Mouse (Mus musculus) urinary bladder, adult 18-20 months (tissue): Measurements from ENCODE around the gene Srcin1.
A peak's percentile ranks its signal among the peaks of the same experiment; 100 is the strongest.

Experiments
- DNase-seq, 2 experiments: peaks; one replicate each; pipeline ENCODE4 v3.0.0; 2022; ENCODE audit warnings: low spot score in 2 of 2, mixed read lengths in 2 of 2

Gene Srcin1

DNA sequence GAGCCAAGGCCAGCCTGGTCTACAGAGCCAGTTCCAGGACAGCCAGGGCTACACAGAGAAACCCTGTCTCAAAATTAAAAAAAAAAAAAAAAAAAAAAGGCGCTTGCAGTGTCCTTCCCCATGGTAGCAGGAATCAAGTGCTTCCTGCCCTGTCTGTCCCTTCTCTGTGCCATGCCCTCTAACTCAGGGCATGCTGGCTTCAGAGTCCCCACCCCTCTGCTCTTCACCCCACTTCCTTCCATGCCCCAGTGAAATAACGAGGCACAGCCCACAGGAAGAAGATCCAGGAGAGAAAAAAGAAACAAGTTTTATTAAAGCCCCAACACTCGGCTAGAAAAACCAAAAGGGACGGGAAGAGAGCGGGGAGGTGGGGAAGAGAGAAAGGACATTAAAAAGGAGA lies 66.9 kb downstream of the Srcin1 start:
- DNase-seq = no peak

GRCm38 (mm10) chr11:97508198-97508597 lies 67.8 kb downstream of the Srcin1 start:
- DNase-seq = no peak

DNA sequence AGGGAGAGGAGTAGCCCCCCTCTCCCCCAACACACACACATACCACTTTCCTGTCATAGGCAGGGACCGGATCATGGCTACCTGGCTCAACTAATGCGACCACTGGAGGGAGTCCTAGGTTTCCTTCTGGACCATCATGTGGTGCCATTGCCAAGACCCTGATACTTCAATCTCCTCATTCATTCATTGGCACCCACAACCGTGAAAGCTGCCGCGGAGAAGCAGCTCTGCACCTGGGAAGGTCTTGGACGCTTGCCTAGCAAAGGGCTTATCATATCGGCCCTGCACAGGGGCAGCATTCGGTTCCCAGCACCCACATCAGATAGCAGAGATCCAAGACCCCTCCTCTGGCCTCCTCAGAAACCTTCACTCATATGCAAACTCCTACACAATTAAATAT lies 69.7 kb downstream of the Srcin1 start:
- DNase-seq = no peak

GRCm38 (mm10) chr11:97505784-97506183 lies 70.2 kb downstream of the Srcin1 start:
- no peak for DNase-seq

DNA sequence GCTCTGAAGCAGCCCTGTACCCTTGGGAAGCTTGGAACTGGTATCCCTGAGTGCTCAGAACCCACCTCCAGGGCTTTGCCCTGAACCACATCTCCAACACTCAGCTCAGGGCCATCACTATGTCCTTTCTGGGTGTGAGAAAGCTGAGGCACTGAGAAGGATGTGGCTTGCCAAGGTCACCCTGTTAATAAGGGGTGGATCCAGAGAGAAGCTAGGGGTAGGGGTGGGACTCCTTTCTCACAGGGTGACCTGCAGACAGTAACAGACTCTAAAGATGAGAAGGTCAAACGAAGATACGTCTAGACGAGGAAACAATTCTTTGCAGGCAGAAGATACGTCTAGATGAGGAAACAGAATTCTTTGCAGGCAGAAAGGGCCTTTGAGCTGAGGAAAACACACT lies 73.1 kb downstream of the Srcin1 start:
- DNase-seq = no peak

DNA sequence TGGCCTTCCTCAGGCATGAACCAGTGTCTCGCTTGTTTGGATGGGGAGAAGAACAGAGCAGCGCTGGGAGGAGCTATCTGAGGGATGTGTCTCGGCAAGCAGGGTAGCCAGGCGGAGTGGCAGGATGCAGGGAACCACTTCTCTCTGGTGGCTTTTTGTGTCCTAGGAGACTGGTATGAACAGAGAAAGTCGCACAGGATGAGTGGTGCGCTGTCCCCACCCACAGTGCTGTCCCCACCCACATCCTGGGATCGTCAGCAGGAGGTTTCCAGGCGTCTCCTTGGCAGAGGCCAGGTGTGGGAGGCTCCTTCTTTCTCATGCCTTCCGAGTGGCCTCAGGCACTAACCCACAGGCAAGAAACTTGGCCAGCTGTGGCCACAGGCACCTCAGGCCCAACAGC lies 73.6 kb downstream of the Srcin1 start:
- DNase-seq = no peak

DNA sequence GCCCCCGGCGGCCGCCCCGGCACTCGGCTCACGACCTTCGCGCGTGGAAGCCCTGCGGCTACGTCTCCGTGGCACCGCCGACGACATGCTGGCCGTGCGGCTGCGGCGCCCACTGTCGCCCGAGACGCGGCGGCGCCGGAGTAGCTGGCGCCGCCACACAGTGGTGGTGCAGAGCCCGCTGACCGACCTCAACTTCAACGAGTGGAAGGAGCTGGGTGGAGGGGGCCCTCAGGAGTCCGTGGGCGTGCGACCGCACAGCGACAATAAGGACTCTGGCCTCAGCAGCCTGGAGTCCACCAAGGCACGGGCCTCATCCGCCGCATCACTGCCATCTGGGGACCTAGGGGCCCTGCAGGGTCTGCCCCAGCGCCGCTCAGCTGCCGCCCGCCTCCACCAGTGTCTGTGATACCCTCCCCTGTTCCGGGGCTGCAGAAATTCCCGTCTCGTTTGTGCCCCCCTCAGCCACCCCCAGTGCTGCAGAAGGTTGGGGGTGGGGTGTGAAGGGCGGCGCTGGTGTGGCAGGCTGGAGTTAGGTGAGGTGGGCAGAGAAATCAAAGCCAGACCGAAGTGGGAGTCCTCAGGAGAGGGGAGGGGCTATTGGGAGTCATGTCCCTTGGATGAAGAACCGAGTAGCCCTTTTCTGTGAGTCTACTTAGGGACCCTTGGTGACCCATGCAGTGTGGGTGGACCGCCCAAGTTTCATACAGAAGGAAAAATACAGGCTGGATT lies 75.1 kb downstream of the Srcin1 start:
- DNase-seq = no peak

DNA sequence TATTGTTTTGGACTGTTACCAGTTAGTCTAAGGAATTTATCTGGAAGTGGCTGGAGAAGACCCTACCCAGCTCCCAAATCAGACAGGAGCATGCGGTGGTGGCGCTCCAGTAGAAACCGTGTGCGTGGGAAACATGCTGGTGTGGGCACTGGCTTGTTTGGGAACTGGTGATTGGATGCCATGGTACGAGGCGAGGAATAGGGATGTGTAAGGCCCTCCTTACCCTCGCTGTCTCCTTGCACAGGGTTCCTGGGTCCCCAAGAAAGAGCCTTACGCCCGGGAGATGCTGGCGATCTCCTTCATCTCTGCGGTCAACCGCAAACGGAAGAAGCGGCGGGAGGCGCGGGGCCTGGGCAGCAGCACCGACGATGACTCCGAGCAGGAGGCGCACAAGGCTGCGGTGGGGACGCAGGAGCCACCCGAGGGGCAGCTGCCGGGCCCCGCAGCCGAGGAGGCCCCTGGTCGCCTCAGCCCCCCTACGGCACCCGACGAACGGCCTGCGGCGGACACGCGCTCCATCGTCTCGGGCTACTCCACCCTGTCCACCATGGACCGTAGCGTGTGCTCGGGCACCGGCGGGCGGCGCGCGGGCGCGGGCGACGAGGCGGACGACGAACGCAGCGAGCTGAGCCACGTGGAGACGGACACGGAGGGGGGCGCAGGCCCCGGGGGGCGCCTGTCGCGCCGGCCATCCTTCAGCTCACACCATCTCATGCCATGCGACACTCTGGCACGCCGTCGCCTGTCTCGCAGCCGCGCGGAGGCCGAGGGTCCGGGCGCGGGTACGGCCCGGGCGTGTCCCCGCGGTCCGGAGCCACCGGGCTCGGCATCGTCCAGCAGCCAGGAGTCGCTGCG lies 75.9 kb downstream of the Srcin1 start, which contains the start of gene 4933428G20Rik:
TSS of gene 4933428G20Rik (minus strand) at position 476 of the 855 bp plus-strand sequence.
- no peak for DNase-seq

- no peak for DNase-seq
Observed at GRCm38 (mm10) chr11:97497543-97497942, 78.4 kb downstream of the Srcin1 start.

DNA sequence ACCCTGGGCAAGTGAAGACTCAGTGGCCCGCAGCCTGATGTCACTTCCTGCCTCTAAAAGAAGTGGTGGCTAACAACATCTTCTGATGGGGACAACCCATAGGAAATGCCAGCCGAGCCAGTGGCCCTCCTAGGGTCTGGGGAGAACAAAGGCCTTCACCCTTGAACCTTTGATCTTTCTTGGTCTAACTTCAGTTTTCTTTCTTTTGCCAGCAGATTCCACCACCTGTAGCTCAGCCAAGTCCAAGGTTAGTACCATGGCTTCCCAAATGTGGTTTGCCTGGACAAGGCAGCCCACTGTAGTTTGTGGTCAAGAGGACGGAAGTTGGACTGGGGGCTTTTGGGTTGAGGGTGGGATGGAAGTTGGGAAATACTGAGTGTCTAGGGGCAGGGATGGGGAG lies 83.2 kb downstream of the Srcin1 start:
- no peak for DNase-seq

- no peak for DNase-seq
Observed at GRCm38 (mm10) chr11:97491640-97492039, 84.3 kb downstream of the Srcin1 start.

DNA sequence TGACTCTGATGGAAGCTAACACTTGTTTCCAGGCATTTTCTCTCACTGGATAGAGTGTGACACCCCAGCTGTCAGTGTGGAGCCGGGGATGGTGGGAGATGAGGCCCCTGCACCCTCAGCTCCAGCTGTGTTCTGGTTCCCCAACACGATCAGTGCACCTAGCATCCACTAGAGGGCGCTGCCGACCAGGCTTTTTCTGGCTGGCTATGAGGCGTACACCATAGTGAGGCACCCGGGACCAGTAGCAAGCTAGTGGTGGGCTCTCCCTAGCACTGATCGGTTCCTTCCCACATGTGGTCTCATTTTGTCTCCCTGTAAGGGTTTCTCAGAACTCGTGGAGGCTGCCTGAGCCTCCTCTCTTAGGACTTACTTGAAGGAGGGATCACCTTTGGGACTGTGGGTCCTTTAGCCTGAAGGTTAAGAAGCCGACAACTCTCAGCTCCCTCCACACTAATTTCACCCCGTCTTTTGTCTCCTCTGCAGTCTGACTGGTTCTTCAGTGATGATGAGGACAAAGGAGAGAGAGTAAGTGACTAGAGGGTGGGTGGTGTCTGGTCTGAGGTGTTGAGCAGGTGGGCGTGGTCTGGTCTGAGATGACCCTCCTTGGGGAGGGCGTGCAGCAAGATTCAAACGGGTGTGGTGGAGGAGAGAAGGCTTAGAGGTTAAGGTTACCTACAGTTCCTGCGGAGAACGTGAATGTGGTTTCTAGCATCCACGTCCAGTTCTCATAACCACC lies 86.2 kb downstream of the Srcin1 start:
- no peak for DNase-seq

DNA sequence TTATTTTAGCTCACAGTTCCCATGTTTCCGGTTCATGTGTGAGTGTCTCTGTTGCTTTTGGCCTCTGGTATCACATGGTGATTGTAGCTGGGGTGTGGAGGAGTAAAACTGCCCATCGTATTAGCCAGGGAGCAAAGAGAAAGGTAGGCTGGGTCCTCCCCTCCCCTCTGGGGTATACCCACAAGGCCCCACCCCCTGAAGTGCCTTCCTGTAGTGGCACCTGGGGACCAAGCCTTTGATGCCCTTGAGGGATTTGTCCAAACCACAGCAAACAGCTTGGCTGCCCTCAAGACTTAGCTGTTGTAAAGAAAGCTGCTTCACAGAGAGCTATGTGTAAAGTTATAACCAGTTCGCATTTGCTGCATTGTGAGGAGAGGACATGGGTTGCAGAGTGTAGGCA lies 88.3 kb downstream of the Srcin1 start:
- no peak for DNase-seq

- DNase-seq = no peak
Observed at GRCm38 (mm10) chr11:97485661-97486060, 90.3 kb downstream of the Srcin1 start.

- DNase-seq = no peak
Observed at GRCm38 (mm10) chr11:97479824-97480223, 96.2 kb downstream of the Srcin1 start.

GRCm38 (mm10) chr11:97479085-97479484 lies 96.9 kb downstream of the Srcin1 start:
- DNase-seq = no peak

DNA sequence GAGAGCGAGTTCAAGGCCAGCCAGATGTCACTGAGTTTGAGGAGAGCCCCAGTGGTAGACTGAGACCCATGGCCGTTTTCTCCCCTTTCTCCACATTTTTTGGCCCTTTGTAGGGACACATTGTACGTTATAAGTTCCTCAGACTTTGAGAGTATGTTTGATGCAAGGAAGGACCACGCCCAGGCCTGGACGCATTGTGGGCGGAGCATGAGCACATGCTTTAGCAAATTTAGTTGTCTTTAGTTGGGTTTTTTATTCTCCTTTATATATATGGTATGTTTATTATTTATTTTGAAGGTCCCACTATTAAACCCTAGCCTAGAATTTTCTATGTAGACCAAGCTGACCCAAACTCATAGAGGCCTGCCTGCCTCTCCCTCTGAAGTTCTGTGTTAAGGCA lies 97.6 kb downstream of the Srcin1 start:
- DNase-seq = no peak

- peak; percentile 43 to 60 for DNase-seq
Observed at GRCm38 (mm10) chr11:97477431-97477830, 98.6 kb downstream of the Srcin1 start.

DNA sequence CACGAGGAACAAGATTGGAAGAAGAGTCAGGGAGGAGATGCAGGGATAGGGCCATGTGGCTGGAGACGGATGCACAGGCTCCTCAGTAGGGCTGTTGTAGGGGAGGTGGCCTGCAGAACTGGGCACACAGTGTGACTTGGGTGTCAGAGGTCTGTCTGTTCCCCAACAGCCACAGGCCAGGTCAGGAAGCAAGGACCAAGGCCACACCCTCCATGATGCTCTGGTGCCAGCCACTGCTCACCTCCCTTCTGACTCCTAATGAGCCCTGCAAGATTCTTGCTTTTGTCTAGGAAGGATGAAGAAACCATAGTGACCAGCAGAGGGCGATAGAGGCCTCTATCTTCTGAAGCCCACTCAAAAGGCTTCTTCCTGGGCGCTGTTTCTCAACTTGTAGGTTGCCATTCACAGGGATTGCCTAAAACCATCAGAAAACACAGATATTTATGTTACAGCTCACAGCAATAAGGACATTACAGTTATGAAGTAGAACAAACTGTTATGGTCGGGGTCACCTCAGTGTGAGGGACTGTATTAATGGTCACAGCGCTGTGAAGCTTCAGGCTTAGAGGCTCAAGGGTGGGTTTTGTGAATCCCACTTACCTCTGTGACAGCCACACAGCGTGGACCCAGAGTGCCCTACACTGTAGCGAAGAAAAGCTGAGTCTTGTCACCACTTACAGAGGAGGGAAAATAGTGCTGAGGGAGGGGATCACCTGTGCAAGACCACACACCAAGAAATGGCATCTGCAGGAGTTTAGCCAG lies 99.5 kb downstream of the Srcin1 start:
- no peak for DNase-seq

DNA sequence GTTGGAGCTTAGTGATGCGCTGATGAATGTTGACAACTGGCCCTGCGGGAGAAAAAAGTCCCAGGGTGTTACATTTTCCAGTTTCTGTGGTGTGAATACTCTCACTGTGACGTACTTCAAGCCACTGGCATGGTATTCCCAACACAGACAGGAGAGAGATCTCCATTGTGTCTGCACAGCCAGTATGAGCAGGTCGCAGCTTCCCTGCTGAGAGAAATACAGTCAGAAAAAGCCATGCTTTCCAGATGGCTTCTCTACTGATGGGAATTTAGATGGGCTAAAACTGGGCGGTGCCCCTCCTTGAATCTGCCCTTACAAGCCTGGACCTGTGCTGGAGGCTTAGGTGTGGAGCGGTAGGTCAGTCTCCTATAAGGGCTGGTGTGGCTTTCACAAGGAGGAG lies 104.7 kb downstream of the Srcin1 start:
- no peak for DNase-seq

DNA sequence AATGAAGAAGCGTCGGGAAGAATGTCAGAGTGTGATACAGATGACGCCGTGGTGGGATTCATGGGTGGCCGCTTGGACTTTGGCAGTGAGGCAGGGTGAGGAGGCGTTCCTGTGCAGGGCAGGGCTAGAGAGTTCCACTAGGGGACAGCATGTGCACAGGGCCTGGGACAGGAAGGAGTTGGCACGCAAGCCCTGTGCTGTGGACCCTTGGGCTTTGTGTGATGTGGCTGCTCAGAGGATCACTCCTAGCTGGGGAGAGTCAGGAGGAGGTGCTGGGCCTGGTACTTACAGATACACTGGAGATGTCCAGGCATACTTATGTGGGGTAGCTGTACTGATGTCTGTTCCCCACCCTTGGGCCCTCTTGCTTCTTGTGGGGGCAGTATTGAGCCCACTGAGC lies 106.2 kb downstream of the Srcin1 start:
- no peak for DNase-seq
